Mouse (Mus musculus) layer of hippocampus, adult 18-20 months (tissue): Measurements from ENCODE around the gene Gm48551. TPM values are rescaled to one million over a fixed set of nuclear protein-coding genes. Genes with fewer than 3 reads are reported as not detected.

ENCODE experiments used
- DNase-seq, 2 experiments: peaks; one replicate each; pipeline ENCODE4 v3.0.0; 2022; ENCODE audit warnings: low spot score in 2 of 2
- total RNA-seq, 2 experiments: library from RNA; stranded (reverse); gene quantifications; 2 replicates each; pipeline ENCODE4 v1.2.3; 2021

Gm48551 gene
- total RNA-seq, 2 experiments from 2014 or later = 4.1 to 4.8 TPM

GRCm38 (mm10) chr10:81403511-81403910 lies 19.2 kb downstream of the Gm48551 start:
- no peak for DNase-seq

DNA sequence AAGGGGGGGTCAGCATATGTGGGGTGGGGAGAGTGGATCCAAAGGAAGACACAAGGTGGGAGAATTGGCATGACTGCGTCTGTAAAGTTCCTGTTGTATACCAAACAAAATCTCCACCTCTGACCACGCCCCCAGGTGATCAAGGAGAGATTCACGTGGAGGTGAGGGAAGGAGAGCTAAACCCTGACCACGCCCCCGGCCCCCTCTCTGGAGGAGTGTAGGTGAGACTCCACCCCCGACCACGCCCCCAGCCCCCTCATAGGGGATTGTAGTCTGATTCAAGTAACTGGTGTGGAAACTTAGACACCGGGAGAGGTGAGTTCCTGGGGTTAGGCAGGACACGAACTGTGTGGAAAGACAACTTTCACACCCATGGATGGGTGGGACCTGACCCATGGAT lies 19.8 kb downstream of the Gm48551 start:
- no peak for DNase-seq

GRCm38 (mm10) chr10:81404720-81405119 lies 20.5 kb downstream of the Gm48551 start:
- DNase-seq = no peak

DNA sequence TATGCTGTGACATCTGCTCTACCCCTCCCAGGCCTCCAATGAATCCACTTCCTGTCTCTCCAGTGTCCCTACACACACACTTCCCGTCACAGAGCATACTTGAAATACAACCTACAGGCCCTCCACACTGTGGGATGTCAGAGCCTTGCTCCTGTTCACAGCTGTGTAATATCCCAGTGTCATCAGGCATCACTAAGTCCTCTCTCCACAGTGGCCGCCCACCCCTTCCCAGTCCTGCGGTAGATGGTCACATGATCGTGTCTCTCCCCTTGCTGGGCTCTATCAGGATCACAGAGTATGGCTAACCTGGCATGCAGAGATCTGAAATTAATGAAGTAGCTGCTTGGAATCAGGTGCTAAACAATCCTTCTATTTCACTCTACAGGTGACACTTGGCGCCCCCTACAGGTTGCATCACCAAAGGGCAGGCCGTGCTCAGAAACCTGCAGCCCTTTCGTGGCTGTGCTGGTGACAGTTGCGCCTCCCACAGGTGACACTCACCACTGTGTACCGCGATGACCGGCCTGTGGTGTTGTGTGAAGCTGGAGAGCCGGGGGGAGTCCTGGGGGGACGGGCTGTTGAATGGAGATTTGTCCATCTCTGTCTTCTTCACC lies 21.4 kb downstream of the Gm48551 start:
- peak in 1 of 2 experiments; percentile 69 for DNase-seq

DNA sequence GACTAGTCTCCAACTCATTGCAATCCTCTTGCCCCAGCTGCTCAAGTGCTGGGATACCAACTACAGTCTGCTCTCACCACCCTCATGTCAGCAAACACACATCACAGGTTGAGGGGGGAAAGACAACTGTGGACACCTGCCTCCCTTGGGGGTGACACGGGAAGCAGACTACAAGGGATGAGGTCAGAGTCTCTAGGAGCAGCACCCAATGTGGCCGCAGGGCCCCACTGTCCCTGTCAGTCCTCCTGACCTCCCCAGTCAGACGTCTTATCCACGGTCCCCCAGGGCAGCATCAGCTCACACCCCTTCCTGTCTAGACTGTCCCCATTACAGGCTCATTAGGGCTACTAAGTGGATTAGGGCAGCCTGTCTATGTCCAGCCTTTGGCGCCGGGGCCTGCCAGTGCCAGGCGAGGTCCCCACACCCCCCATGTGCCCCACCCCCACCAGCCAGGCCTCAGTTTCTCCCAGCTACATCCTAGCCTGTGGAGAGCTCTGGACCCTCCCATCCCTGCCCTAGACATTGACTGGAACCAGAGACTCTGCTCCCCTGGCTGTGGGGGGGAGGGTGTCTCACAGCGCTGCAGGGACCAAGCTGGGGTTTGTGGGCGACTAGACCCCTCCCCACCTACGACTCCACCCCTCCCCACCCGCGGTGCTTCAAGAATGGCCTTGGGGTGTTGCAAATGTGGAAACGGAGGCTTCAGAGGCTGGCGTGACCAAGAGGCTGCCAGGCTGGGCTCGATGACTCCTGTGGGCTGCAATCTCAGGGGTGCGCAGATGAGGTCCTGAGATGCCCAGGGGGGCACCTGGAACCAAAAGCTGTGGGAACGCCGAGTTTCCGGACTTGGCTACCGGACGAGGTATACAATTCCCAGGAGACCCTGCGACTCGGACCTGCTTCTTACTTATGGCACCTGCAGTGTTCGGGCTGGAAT lies 22.5 kb downstream of the Gm48551 start:
- no peak for DNase-seq

GRCm38 (mm10) chr10:81407539-81408423 lies 23.5 kb downstream of the Gm48551 start:
- peak in 1 of 2 experiments; percentile 80 for DNase-seq

DNA sequence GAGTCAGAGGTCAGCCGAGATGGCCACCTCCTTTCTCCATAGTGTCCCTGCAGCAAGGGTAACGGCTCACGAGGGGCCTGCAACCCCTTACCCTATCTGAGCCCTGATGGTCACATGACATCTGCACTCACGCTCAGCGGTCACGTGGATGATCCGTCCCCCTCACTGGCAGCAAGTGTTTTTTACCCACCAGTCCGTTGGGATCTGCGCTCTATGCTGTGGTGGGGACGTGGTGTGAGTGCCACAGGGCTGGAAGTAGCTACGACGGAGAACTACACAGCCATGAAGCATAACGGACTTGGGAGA lies 24.1 kb downstream of the Gm48551 start:
- DNase-seq = no peak

DNA sequence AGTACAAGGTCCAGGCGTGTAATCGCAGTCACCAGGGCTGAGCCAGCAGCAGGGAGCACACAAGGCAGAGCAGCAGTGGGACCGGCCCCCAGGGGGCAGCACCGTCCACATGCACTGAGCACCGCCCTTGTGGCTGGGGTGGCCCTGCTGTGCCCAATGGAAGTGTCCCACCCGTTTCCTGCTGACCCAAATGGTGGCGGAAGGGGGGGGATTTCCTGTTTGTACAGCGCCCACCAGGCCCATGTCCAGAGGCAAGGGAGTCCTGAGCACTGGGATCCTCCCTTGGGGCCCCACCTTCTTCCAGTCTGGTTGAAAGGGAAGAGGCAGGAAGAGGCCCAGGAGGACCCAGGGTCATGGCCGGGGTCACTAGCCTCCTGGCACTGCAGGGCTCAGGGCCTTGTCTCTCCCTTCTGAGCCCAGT lies 24.6 kb downstream of the Gm48551 start:
- DNase-seq = peak in 1 of 2 experiments; percentile 73

DNA sequence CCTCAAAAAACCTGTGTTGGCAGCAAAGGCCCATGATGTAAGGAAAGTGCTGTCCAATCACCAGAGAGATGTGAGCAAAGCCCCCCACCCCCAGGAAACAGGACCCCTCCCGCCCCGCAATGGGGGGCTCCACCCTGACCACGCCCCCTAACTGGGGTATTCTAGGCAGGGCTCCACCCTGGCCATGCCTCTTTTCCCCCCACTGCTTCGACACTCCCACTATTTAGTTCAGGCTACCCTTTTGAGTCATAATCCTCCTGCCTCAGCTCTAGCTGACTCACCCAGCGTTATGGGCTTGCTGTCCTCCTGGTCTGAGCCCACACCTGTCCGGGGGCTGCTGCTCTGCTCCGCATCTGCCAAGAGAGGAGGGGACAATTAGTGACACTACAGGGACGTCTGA lies 25.1 kb downstream of the Gm48551 start:
- no peak for DNase-seq

DNA sequence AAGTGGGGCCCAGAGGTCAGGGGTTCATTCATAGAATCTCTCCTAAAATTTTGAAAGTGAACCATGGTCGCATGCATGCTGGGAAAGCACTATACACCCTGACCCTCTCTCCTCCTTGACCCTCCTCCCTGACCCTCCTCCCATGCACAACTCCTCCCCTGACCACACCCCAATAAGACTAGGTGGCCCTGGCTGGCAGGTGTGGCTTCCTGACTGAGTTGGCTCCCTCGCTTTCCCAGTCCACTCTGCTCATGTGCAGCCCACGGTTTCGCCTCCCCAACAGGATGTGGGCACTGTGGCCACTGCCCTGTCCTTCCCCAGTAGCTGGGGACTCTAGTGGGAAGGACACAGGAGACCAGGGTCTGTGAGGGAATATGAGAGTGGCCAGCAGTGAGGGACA lies 26.1 kb downstream of the Gm48551 start:
- no peak for DNase-seq

- DNase-seq = no peak
Measured at GRCm38 (mm10) chr10:81410981-81411380, 26.7 kb downstream of the Gm48551 start.

DNA sequence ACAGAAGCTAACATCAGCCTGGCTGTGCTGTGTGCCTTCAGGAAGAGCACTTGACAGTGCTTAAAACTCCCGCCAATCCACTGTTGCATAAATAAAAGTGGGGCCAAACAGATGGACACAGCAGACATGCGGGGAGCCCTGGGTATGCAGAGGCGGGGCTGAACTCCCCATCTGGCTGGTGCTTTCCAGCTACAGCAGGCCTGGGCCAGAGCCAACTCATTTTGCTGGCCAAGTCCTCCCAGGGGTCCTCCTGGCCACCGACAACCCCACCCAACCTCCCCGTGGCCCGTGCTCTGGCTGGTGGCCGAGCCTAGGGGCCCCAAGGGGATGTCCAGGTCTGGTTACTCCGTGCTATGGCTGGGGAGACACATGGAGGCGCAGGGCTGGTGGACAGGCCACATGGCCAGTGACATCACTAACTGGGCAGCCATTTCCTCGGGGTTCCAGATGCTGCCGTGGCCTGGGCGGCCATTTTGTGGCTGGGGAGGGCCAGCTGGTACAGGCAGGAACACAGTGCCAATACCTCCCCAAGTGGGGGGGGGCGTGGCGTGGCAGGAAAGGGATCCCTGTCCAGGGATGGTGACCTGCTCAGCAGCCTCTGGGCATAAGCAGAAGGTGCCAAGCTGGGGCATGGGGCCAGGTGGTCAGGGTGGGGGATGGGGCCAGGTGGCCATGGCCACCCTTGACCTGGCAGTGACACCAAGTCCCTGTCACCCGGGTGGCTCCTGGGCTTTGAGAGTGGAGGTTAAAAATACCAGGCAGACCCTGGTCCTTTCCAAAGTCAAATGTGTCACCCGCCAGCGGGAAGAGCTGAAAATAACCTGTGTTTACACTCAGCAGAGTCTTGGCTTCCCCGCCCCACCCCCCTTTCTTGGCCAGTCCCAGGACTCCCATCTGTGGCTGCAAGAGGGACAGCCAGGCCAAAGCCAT lies 27.5 kb downstream of the Gm48551 start:
- peak in 1 of 2 experiments; percentile 71 for DNase-seq

DNA sequence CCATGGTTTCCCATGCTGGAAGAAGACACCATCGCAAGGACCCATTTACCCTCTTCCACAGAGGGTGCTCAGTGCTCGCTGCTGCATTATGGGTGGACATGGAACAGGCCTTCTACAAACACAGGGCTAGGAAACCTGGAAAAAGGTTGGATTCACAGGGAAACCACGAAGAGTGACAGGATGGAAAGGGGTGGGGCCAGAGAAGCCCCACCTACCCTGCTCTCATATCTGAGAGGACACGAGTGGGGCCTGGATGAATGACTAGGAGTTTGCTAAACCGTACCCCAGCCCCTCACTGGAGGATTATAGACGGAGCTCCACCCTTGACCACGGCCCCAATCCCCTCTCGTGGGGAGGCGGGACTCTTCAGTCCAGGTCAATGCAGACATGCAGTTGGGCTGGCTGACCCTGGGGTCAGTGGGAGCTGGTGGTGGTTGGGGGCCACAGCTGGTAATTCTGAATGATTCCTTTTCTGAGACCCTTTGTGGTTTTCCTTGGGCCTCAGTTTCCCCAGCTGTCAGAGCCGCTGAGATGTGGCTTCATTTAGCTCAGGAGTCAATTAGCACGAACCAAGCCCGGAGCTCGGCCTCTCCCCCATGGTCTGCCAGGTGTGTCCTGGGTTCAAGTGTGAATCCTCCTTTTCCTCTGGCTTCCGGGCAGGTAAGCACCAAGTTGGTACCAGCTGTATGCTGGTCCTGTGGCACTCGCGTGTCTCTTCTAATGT lies 28.5 kb downstream of the Gm48551 start:
- no peak for DNase-seq

DNA sequence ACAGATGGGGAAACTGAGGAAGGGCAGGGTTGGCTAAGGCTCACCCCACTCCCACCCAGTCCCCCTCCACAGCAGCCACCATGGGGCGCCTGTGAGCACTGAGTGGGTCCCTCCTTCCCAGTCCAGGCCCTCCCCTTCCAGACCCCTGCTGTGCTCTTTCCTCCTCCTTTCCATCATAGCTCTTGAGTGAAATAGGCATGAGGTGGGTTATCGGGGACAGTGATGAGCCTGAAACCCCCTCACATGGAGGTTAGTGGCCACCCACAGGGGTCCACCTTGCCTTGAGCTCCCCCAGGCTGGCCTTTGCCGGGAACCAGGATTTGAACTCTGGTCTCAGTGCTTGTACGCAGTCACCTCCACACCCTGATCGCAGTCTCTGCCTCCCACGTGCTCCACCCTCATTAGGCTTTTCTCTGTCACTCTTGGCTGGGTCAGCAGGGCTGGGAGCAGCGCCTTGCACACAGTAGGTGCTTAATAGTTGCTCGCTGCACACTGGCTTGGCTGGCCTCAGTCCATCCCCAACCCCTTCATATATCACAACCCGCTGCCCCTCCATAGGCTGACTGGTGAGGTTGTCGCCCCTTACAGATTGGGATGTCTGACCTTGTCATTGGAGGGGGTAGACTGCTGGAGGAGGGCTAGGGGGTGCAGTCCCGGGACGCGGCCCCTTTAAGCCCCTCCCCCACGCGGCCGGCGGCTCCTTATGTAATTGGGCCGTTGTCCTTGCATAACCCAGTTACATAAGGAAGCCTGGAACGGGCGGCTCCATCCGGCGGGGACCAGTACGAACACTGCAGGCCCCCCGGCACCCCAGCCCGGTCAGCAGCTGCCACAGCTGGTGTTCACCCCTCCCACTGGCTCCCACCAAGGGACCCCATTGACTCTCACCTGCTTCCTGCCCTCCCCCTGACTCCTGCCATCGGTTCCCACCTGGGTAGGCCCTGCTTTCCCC lies 29.3 kb downstream of the Gm48551 start:
- peak; percentile 73 to 86 for DNase-seq

GRCm38 (mm10) chr10:81414682-81415081 lies 30.4 kb downstream of the Gm48551 start:
- no peak for DNase-seq

DNA sequence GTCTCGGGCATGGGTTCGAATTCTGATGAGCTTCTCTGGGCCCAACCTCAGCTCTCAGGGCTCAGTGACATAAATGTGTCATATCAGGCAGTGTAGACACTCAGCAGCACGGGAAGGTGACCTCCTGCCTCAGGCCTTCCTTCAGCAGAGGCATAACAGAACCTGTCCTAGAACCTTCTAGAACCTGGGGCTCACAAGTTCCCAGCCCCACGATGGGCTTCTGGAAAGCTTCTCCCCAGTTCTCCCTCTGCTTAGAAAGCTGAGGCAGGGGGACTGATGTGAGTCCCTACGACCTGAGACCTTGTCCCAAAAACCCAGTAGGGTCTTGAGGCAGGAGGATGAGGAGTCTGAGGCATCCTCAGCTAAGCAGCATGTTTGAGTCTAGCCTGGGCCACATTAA lies 30.9 kb downstream of the Gm48551 start:
- no peak for DNase-seq

DNA sequence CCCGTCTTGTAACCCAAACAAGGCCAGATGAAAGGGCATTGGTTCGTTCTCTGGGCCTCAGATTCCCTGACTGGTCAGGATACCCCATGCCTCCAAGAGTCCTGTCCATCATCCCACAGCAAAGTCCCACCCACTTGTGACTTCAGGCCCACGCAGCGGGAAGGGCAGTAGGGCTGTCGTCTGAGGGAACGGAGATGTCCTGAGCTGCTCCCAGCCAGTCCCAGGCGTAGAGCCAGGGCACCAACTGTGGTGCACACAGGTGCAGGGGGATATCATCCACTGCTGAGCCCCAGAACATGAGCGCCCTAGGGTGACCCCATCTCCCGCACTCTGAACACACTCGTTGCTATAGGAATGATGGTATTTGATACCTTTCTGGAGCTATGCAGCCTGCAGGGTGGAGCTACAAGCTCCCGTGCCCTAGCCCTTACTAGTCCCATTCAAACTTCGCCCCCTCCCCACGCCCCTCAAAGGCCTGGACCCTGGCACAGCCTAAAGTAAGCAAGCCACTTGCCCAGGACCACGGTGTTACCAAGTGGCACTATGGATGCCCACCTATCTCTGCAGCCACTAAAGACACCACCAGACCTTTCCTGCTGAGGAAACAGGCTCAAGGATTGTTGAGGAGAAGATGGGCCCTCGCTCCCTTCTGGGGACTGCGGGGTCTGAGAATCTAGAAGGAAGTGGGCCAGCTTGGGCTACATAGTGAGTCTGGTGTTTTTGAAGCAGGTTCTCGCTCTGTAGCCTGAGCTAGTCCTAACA lies 31.5 kb downstream of the Gm48551 start:
- DNase-seq = no peak
